Mouse (Mus musculus) liver, embryonic 12.5 days (tissue): Measurements from ENCODE around the gene Prtg. TPM values are rescaled to one million over a fixed set of nuclear protein-coding genes. Genes with fewer than 3 reads are reported as not detected.

ENCODE experiments used
- ATAC-seq: fragments of 200-750 bp; cut with Nextera tagmentation; 2 replicates; pipeline ENCODE4 v1.8.0; 2017; ENCODE audit warnings: moderate number of reproducible peaks, mild to moderate bottlenecking, moderate library complexity
- H3K27ac ChIP-seq: fragments of 300-500 bp; sonication (generic); 2 replicates; pipeline ENCODE4 v1.5.1; 2016; ENCODE audit warnings: mild to moderate bottlenecking
- H3K27me3 ChIP-seq: fragments of 300-500 bp; sonication (generic); replicated peaks from 2 replicates; pipeline ENCODE4 v1.6.1; 2016; ENCODE audit warnings: mild to moderate bottlenecking, moderate library complexity
- H3K36me3 ChIP-seq: fragments of 300-500 bp; sonication (generic); 2 replicates; pipeline ENCODE4 v1.6.1; 2016; ENCODE audit warnings: mild to moderate bottlenecking, moderate library complexity
- H3K4me1 ChIP-seq: fragments of 300-500 bp; sonication (generic); 2 replicates; pipeline ENCODE4 v1.6.1; 2016
- H3K4me2 ChIP-seq: fragments of 300-500 bp; sonication (generic); 2 replicates; pipeline ENCODE4 v1.6.1; 2016; ENCODE audit warnings: mild to moderate bottlenecking, moderate library complexity
- H3K4me3 ChIP-seq: fragments of 300-500 bp; sonication (generic); 2 replicates; pipeline ENCODE4 v1.5.1; 2016; ENCODE audit warnings: mild to moderate bottlenecking, moderate library complexity
- H3K9ac ChIP-seq: fragments of 300-500 bp; sonication (generic); 2 replicates; pipeline ENCODE4 v1.6.1; 2016; ENCODE audit warnings: mild to moderate bottlenecking, moderate library complexity
- H3K9me3 ChIP-seq: fragments of 300-500 bp; sonication (generic); replicated peaks from 2 replicates; pipeline ENCODE4 v1.6.1; 2016; ENCODE audit warnings: mild to moderate bottlenecking, moderate library complexity
- WGBS: fragments of 180-500 bp; shearing (Covaris S2); methylation state at CpG from one replicate; pipeline ENCODE4 v1.1.7; 2016; ENCODE audit not compliant: insufficient replicate concordance; 5-methylcytosine and 5-hydroxymethylcytosine counted together
- polyA plus RNA-seq: library from polyadenylated mRNA; unstranded; fragments of >200 nt; fragmentation: Nextera tagmentation; extraction: Ambion mirVana; gene quantifications from 2 replicates; pipeline ENCODE4 v1.2.1, GENCODE M21; 2016

Prtg gene
- polyA plus RNA-seq, 1 experiment from 2014 or later = 0.52 TPM

DNA sequence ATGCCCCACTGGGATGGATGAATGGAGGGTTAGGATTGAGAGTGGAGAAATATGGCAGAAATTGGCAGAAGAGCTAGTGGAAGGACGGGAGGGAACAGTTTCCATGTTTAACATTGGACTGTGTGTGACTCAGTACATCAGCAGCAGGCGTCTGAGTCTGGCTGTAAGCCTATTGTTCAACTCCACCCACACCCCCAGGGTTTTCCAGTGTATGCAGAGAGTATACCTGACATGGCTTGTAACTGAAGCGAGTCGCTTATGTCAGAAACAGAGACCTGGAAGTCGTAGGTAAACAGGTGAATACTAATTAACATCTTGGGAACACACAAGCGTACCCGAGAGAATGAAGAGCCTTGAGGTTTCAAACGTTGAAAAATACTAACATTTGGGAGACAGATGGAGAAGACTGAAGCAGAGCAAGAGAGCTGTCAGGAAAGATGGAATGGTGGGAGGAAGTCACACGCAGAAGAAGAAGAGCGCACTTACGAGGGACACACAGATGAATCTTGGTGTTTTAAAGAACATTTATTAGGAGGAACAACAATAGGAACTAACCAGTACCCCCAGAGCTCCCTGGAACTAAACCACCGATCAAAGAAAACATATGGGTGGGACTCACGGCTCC is 124.6 kb downstream of the Prtg start:
- Histone ChIP-seq H3K9me3 (no peaks in the 10 kb centered on the region; the same call in 1 of the 2 replicates), H3K27ac (no peak overlapping the region), H3K4me3 (no peak overlapping the region), H3K4me1 (no peaks in the 10 kb centered on the region), H3K4me2 (no peak overlapping the region), H3K27me3 (peaks cover 36% of the 10 kb centered on the region), H3K36me3 (no peaks in the 10 kb centered on the region), H3K9ac (no peak overlapping the region)
- ATAC-seq = no peak
- 64% methylated on average over 13 of the region's 13 CpGs for WGBS

DNA sequence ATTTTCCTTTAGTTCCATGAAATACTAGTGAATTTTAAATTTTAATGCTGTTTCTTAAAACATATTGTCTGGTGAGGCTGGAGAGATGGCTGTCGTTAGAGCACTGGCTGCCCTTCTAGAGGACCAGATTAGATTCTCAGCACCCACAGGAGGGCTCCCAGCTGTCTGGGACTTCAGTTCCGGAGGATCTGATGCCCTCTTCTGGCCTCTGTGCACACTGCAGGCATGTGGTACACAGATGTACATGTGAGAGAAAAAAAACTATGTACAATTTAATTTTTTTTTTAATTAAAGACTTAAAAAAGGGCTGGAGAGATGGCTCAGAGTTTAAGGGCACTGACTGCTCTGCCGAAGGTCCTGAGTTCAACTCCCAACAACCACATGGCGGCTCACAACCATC is 128.6 kb downstream of the Prtg start:
- Histone ChIP-seq H3K9ac (no peak overlapping the region), H3K27me3 (peaks cover 5% of the 10 kb centered on the region; the same call in 1 of the 2 replicates), H3K36me3 (no peaks in the 10 kb centered on the region), H3K4me1 (no peaks in the 10 kb centered on the region), H3K4me3 (no peak overlapping the region), H3K4me2 (no peak overlapping the region), H3K27ac (no peak overlapping the region), H3K9me3 (no peaks in the 10 kb centered on the region; the same call in 1 of the 2 replicates)
- WGBS = 76% methylated on average over 4 of the region's 4 CpGs
- ATAC-seq = no peak

DNA sequence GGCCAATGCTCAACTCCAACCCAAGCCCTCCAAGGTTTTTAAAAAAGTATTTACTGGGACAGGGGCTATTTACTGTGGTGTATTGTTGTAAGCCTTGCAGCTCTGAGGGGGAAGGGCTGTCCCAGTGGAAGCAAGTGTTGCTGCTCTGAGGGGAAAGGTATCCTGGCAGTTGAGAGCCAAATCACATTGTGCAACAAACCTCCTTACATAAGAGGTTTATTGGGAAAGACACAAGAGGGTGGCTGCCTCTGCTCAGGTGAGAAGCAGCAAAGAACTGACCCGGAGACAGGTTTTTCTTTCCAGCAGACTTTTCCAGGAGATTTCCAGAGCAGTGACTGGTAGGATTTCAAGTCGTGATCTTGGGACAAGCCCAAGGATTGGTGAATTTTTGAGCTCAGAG is 129.6 kb downstream of the Prtg start:
- 49% methylated on average over 2 of the region's 2 CpGs for WGBS
- H3K27ac ChIP-seq = no peak overlapping the region
- ATAC-seq = no peak

DNA sequence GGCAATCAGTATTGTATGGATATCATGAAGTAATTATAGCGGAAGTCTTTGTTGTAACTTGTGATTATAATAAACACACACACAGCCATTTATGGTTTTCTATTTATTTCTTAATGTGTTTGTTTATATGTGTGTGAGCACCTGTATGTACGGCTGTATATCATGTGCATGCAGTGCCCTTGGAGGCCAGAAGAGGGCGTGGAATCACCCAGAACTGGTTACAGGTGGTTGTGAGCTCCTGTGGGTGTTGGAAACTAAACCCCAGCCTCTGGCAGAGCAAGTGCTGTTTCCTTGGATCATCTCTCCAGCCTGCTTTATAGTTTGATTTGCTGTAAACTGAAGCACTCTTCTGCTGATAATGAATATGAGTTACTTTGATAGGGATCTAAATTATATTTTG is 136.8 kb downstream of the Prtg start:
- Histone ChIP-seq H3K9ac (no peak overlapping the region), H3K36me3 (no peaks in the 10 kb centered on the region), H3K27ac (no peak overlapping the region), H3K4me3 (no peak overlapping the region), H3K4me2 (no peak overlapping the region), H3K9me3 (peaks cover 3% of the 10 kb centered on the region), H3K27me3 (no peaks in the 10 kb centered on the region), H3K4me1 (no peaks in the 10 kb centered on the region)
- WGBS = 49% methylated on average over 3 of the region's 3 CpGs
- ATAC-seq = no peak

More for the DNA sequence above, 129.6 kb downstream of the Prtg start:
- H3K36me3 ChIP-seq = no peaks in the 10 kb centered on the region
- H3K4me1 ChIP-seq = no peaks in the 10 kb centered on the region
- no peaks in the 10 kb centered on the region; the same call in 1 of the 2 replicates for H3K9me3 ChIP-seq
- no peak overlapping the region for H3K4me3 ChIP-seq
- no peak overlapping the region for H3K4me2 ChIP-seq
- H3K9ac ChIP-seq = no peak overlapping the region
- H3K27me3 ChIP-seq = no peaks in the 10 kb centered on the region

DNA sequence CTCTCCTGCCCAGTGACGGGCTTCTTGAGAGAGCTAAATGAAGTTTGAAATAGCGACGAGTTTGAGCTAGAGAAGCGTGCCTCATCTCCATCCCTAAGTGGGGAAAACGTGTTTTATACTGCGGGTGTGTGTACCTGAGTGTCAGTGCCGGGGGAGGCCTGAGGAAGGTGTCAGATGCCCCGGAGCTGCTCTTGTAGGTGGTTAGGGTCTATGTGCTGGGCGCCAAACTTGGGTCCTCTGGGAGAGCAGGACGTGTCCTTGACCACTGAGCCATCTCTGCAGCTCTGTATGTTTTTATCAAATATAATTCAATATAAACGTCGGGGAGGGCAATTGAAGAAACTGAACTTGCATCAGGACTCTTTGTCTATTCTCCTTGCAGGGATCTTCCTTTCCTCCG is 137.6 kb downstream of the Prtg start:
- ATAC-seq = no peak
- Histone ChIP-seq H3K4me1 (no peaks in the 10 kb centered on the region), H3K27me3 (no peaks in the 10 kb centered on the region), H3K9ac (no peak overlapping the region), H3K9me3 (peaks cover 3% of the 10 kb centered on the region), H3K27ac (no peak overlapping the region), H3K36me3 (no peaks in the 10 kb centered on the region), H3K4me2 (no peak overlapping the region), H3K4me3 (no peak overlapping the region)
- 74% methylated on average over 13 of the region's 13 CpGs for WGBS

DNA sequence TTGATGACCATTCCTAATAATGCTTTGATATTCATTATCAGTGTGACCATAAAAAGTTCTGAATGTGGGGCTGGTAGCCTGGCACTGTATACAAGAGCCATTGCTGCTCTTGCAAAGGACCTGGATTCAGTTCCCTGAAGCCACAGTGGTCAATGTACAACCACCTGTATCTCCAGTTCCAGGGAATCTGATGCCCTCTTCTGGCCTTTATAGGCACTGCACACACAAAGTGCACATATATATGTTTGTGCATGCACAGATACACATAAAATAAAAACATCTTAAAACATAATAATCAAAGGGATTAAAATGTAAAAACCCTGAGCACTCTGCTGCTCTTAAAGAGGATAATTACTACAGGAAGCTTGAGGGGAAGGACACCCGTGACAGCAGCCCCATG is 140.3 kb downstream of the Prtg start:
- 76% methylated on average over 1 of the region's 1 CpGs for WGBS
- Histone ChIP-seq H3K9ac (no peak overlapping the region), H3K27ac (no peak overlapping the region), H3K27me3 (no peaks in the 10 kb centered on the region; the same call in 1 of the 2 replicates), H3K9me3 (peaks cover 3% of the 10 kb centered on the region), H3K4me2 (no peak overlapping the region), H3K4me1 (no peaks in the 10 kb centered on the region), H3K36me3 (no peaks in the 10 kb centered on the region), H3K4me3 (no peak overlapping the region)
- ATAC-seq = no peak

DNA sequence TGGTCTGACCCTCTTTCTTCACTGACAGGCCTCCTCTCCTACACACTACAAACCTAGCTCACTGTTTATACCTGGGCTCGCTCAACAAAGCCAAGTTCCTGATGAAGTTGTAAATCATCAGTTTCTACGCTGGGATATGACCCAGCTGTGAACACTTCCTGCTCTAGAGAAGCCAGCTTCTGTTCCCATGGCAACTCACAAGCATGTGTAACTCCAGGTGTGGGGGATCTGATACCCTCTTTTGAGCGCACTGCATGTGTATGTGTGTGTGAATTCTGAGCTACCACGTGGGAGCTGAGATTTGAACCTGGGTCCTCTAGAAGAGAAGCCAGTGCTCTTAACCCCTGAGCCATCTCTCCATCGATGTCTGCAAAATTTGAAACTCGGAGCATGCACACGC is 142.9 kb downstream of the Prtg start:
- Histone ChIP-seq H3K4me1 (no peaks in the 10 kb centered on the region), H3K4me3 (no peak overlapping the region), H3K36me3 (no peaks in the 10 kb centered on the region), H3K27me3 (no peaks in the 10 kb centered on the region; the same call in 1 of the 2 replicates), H3K9me3 (peaks cover 3% of the 10 kb centered on the region), H3K4me2 (no peak overlapping the region), H3K27ac (no peak overlapping the region), H3K9ac (no peak overlapping the region)
- 67% methylated on average over 7 of the region's 7 CpGs for WGBS
- ATAC-seq = no peak

DNA sequence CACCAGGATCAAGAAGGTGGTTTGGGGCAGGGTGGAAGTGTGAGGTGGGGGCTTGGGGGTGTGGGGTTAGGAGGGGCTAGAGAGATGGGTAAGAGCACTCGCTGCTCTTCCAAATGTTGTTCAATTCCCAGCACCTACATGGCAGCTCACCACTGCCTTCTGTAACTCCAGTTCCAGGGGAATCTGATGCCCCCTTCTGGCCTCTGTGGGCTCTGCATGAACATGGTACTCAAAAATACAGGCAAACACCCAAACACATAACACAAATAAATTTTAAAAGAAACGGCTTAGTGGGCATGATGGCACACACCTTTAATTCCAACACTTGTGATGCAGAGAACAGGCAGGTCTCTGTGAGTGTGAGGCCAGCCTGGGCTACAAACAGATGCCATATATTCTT is 148.1 kb downstream of the Prtg start:
- Histone ChIP-seq H3K4me3 (no peak overlapping the region), H3K27me3 (no peaks in the 10 kb centered on the region; the same call in 1 of the 2 replicates), H3K4me2 (no peak overlapping the region), H3K27ac (no peak overlapping the region), H3K36me3 (no peaks in the 10 kb centered on the region), H3K9ac (no peak overlapping the region), H3K9me3 (no peaks in the 10 kb centered on the region), H3K4me1 (peaks cover 16% of the 10 kb centered on the region)
- 43% methylated on average over 2 of the region's 2 CpGs for WGBS
- ATAC-seq = no peak

DNA sequence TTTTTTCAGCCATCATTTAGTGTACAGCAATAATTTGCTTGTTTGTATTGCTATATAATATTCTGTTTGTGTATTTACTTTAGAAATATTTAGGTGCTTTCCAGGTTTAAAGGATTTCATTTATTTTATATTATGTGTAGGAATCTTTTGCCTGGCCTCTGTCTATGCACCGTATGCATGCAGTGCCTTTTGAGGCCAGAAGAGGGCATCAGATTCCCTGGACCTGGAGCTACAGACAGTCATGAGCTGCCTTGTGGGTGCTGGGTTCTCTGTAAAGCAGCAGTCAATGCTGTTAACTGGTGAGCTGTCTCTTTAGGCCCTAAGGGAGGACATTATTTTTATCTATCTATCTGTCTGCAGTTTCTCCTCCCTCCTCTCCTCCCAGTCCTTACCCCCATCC is 148.9 kb downstream of the Prtg start:
- H3K9me3 ChIP-seq = no peaks in the 10 kb centered on the region
- WGBS = 29% methylated on average over 1 of the region's 1 CpGs
- ATAC-seq = no peak

DNA sequence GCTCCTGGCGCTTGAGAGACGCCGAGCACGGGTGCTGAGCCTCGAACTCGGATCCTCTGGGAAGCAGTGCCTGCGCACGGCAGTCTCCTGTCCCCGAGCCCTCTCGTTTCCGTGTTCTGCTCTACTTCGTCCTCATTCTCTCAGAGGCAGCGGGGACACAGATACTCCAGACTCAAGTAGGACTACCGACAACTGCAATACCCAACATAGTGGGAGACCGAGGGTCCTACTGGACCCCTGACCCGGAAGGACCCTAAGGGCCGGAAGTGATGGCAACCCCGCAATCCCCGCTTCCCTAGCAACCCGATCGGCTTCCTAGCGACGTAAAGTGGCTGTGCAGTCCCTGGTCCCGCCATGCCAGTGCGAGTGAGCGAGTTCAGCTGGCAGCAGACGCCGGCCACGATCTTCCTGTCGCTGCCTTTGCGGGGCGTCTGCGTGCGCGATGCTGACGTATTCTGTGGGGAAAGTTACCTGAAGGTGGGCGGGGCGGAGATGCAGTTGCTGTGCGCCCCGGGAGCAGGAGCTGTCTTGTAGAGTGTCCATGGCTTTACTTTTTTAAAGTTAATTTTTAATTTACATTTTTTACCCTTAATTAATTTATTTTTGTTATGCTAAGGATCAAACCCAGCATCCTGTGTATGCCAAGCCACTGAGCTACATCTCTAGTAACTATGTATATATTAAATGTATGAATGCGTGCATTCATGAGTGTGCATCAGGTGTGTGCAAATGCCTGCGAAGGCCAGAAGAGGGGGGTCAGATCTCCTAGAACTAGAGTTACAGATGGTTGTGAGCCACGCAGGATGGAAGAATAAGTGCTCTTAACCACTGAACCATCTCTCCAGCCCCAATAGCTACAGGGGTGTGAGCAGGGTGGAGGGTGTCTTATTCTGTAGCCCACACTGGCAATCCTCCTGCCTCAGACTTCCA is 152.1 kb downstream of the Prtg start, which contains the start of the genes Dyx1c1 and Gm44503:
TSS of gene Dyx1c1 (plus strand) at position 265 of the 930 bp plus-strand sequence.
TSS of gene Gm44503 (plus strand) at position 332 of the 930 bp plus-strand sequence.
- H3K27ac ChIP-seq = peak within 1 kb of the TSS; percentile 22; the same call in 1 of the 2 replicates
- no peaks in the 10 kb centered on the region for H3K9me3 ChIP-seq
- H3K27me3 ChIP-seq = no peaks in the 10 kb centered on the region
- H3K9ac ChIP-seq = peak within 1 kb of the TSS; percentile 54
- H3K36me3 ChIP-seq = no peaks in the 10 kb centered on the region
- 2% methylated on average over 43 of the region's 43 CpGs for WGBS
- H3K4me3 ChIP-seq = peak within 1 kb of the TSS; percentile 63
- peak; percentile 78 for ATAC-seq
- H3K4me2 ChIP-seq = peak within 1 kb of the TSS; percentile 60
- H3K4me1 ChIP-seq = peaks cover 16% of the 10 kb centered on the region

More for the DNA sequence above, 148.9 kb downstream of the Prtg start:
- Histone ChIP-seq H3K4me3 (no peak overlapping the region), H3K27me3 (no peaks in the 10 kb centered on the region; the same call in 1 of the 2 replicates), H3K27ac (no peak overlapping the region), H3K9ac (no peak overlapping the region), H3K4me1 (peaks cover 16% of the 10 kb centered on the region), H3K36me3 (no peaks in the 10 kb centered on the region), H3K4me2 (no peak overlapping the region)

DNA sequence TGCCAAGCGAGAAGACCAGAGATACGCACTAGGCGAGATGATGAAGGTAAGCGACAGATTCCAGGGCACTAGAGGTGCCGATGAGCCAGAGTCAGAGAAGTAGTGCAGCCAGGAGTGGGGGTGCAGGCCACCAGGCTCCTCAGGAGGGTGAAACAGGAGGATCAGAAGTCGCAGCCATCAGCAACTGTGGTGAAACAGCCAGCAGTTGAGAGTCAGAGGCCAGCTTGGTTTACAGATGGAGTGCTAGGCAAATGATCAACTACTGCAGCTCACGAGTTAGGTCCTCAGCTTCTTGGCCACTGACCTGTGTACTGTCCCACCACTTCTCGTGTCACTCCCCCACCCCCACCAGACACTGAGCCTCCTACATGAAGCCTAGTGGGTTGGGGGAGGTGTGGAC is 154.7 kb downstream of the Prtg start:
- no peak overlapping the region for H3K9ac ChIP-seq
- no peaks in the 10 kb centered on the region for H3K27me3 ChIP-seq
- no peak overlapping the region for H3K4me2 ChIP-seq
- no peak overlapping the region for H3K27ac ChIP-seq
- no peak overlapping the region for H3K4me3 ChIP-seq
- H3K4me1 ChIP-seq = peaks cover 16% of the 10 kb centered on the region
- 66% methylated on average over 8 of the region's 8 CpGs for WGBS
- no peak for ATAC-seq
- H3K9me3 ChIP-seq = no peaks in the 10 kb centered on the region
- no peaks in the 10 kb centered on the region for H3K36me3 ChIP-seq

DNA sequence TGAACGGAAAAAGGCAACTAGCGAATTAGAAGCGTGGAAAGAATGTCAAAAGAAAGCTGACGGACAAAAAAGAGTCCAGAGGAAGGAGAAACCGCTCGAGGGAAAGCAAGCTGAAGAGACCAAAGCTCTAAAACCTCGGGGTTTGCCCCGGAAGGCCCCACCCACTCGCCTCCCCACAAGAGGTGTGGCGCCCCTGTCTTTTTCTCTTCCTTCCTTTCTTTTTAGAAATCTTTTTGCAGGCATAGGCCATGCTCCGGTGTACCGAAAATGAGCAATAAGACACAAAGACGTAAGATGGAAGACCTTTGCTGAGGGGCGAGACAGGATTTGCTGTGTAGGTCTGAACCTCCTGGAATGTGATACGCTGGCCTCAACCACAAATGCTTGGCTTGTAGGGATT is 155.3 kb downstream of the Prtg start:
- no peak for ATAC-seq
- Histone ChIP-seq H3K9me3 (no peaks in the 10 kb centered on the region), H3K4me3 (no peak overlapping the region), H3K27ac (no peak overlapping the region), H3K4me1 (peaks cover 16% of the 10 kb centered on the region), H3K27me3 (no peaks in the 10 kb centered on the region), H3K4me2 (no peak overlapping the region), H3K9ac (no peak overlapping the region), H3K36me3 (no peaks in the 10 kb centered on the region)
- WGBS = 56% methylated on average over 15 of the region's 15 CpGs
